Mouse (Mus musculus) hematopoietic stem cell, adult 5-6 weeks (primary cell): ENCODE measurements around the gene Disp2. TPM values are rescaled to one million over a fixed set of nuclear protein-coding genes. Genes with fewer than 3 reads are reported as not detected.
A peak's percentile ranks its signal among the peaks of the same experiment; 100 is the strongest.

Experiments
- ATAC-seq, 2 experiments: fragments of 125-278 bp in 1 of 2; replicated peaks in 1 of 2; 2 replicates each; pipeline ENCODE4 v1.8.0; 2016 to 2017; ENCODE audit warnings: inconsistent platforms in 2 of 2, mild to moderate bottlenecking in 2 of 2, moderate number of reproducible peaks in 2 of 2, low read depth in 1 of 2, moderate TSS enrichment in 1 of 2; ENCODE audit not compliant: low FRiP score in 2 of 2, poor library complexity in 2 of 2, severe bottlenecking in 2 of 2, insufficient read depth in 1 of 2, low TSS enrichment in 1 of 2
- total RNA-seq: library from RNA; stranded (forward); fragments of 172-1452, 232-1000 nt; gene quantifications from 2 replicates; pipeline ENCODE4 v1.2.3, GENCODE M21; 2017

Gene Disp2
- total RNA-seq, 1 experiment from 2014 or later = not detected

- ATAC-seq = no peak
Measured at GRCm38 (mm10) chr2:118751896-118752791, 27.4 kb upstream of the Disp2 start.

DNA sequence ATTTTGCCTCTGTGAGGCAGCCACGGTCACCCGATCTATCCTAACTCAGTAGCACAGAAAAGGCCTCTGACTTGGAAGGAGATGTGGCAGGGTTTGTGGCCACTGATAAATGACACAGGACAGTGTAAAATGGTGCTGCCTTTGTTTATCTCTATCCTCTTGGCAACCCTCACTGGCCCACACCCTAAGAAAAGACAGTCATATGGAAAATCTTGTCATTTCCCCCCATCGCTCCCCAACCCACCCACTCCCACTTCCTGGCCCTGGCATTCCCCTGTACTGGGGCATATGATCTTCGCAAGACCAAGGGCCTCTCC is 26.8 kb upstream of the Disp2 start:
- no peak for ATAC-seq

GRCm38 (mm10) chr2:118754143-118754542 is 25.4 kb upstream of the Disp2 start:
- ATAC-seq = no peak

GRCm38 (mm10) chr2:118755407-118755806 is 24.1 kb upstream of the Disp2 start:
- ATAC-seq = no peak

- no peak for ATAC-seq
Measured at GRCm38 (mm10) chr2:118756103-118756502, 23.4 kb upstream of the Disp2 start.

DNA sequence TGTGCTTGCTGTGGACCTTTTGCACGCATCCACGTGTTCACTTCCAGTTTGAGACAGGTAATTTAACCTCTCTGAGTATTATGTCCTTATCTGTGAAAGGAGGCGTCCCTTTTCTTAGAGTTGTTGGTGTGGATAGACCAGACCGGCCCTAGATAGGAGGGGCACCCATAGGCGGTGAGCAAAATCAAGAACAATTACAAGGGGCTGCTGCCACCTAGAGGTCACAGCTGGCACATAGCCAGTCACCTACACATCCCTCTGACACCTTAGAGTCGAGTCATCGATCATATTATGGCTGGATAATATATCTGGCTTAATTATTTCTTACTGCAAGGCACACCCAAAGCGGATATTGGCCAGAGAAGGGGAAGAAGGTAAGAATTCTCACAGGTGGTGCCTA is 19.7 kb upstream of the Disp2 start:
- peak; percentile 60 to 77; a peak in 3 of 4 replicates for ATAC-seq

- no peak for ATAC-seq
Measured at GRCm38 (mm10) chr2:118760311-118761025, 19.1 kb upstream of the Disp2 start.

DNA sequence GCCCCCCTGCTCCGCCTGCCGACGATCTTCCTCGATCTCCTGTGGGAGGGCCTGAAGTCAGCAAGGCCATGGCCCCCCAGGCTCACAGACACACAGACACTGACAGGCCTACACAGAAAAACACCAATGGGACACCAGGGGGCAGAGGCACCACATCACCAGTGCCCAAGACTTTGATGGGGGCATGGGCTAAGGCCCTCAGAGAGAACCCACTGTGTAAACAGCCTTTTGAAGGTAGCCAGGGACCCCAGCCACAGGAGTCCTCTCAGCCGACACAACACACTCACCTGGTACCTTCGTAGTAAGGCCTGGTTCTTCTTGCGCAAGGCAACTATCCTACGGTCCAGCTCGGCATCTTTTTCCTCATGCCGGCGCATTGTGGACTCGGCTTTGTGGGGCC is 18.2 kb upstream of the Disp2 start:
- no peak for ATAC-seq

DNA sequence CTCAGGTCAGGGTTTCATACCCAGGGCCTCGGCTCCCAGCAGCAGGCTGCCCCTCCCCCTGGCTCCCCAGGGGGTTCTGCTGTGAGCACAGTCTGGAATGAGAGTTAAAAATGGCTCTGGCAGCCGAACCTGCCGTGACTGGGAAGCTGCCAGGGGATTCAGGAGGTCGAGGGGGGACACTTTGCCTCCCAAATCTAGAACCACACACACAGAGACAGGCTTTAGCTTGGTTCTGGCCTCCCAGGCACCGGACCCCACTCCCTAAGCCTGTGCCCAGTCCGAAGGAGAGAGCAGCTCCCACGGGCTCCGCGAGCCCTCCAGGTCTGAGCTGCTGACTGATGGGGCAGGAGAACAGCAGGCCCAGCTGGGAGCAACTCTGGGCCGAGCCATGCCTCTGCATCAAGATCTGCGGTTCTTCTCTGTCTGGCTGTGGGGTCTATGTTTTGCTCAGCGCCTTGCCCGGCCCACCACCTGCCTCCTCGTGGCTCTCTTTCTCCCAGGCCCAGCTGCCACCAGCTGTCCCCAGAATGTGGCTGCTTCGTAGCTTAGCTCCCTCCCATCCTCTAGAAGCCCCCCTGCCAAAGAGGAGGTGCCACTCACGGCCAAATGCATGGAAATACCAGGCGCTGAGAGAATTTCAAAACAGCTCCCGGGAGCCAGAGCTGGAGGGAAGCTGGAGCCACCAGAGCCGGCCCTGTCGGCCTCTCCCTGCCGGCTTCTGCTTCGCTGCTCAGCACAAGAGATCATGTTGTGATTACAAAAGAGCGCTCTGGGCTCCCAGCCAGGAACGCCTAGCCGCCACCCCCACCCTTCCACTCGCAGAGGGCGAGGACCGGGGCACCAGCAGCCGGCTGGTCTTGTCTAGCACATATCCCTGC is 17.4 kb upstream of the Disp2 start, which contains the start of gene Ccdc9b:
Gene Ccdc9b (minus strand): TSS at position 756 of the 878 bp plus-strand sequence.
- ATAC-seq = peak; percentile 62 to 66

- ATAC-seq = no peak
Measured at GRCm38 (mm10) chr2:118762784-118763148, 16.8 kb upstream of the Disp2 start.

GRCm38 (mm10) chr2:118763469-118763868 is 16.1 kb upstream of the Disp2 start:
- ATAC-seq = no peak

DNA sequence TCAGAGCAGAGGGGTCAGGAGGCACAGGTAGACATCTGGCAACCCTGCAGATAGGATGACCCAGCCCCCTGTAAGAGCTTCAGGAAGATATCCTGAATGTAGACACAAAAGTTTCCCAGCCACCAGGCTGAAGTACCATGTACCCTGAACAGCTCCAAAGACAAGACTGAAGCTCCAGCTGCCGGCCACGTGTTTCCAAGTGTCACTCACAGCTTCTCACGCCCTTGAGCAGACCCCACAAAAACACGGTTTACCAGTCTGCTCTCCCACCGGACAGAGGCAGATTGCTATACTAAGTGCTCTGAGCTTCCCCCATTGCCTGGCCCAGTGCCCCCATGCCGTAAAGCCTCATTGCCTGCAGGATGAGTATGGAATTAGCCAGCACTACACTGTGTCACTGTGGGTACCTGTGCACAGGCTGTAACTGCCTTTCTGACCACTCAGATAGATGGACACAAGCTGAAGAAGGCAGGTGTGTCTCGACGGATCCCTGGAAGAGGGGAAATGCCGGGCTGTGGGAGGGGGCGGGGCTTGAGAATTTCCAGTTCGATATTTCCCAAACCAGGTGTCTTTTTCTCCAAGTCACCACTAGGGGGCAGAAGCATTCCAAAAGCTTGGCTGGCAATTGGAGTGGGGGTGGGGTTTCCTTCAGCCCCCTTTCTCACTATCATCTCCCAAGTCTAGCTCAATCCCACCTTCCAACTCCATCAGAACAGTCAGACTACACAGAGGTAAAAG is 15.3 kb upstream of the Disp2 start:
- no peak for ATAC-seq

GRCm38 (mm10) chr2:118764875-118765274 is 14.6 kb upstream of the Disp2 start:
- ATAC-seq = no peak

DNA sequence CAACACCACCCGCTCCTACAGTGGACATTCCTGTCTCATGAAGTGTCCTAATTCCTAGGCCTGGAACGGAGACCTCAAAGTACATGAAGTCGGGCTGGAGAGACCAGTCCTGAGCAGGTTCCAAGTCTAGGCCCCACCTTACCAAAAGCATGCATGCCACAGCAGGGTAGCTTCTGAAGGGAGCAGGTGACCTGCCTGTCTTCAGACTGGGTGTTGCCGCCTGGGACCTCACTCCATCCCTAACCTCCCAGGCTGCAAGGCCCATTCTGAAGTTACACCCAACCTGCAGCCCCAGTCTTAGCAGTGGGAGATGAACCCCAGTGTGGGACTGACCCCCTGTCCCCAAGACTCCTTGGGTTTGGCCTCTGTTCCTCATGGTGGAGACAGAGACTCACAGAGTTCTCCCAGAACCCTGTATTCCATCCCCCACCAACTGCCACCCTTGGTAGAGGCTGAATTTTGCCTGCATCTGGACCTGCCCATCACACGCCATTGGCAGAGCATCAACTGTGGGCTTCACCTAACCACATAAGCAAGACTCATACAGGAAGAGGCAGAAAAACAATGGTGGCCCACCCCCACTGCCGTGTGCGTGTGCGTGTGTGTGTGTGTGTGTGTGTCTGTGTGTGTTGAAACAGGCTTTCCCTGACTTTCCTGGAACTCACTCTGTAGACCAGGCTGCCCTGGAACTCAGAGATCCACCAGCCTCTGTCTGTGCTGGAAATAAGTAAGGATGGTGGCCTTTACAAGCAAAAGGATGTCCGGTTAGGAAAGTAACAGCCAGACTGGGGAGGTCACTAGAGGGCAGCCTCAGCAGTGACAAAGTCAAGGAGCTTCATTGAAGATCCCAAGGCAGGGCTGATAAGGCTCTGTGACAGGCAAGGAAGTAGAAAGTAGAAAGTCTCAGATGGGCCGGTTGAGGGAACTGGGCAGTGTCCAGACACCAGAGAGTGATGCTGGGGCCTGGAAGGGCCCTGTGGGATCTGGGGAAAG is 13.2 kb upstream of the Disp2 start:
- ATAC-seq = peak; percentile 12 to 40; a peak in 3 of 4 replicates

DNA sequence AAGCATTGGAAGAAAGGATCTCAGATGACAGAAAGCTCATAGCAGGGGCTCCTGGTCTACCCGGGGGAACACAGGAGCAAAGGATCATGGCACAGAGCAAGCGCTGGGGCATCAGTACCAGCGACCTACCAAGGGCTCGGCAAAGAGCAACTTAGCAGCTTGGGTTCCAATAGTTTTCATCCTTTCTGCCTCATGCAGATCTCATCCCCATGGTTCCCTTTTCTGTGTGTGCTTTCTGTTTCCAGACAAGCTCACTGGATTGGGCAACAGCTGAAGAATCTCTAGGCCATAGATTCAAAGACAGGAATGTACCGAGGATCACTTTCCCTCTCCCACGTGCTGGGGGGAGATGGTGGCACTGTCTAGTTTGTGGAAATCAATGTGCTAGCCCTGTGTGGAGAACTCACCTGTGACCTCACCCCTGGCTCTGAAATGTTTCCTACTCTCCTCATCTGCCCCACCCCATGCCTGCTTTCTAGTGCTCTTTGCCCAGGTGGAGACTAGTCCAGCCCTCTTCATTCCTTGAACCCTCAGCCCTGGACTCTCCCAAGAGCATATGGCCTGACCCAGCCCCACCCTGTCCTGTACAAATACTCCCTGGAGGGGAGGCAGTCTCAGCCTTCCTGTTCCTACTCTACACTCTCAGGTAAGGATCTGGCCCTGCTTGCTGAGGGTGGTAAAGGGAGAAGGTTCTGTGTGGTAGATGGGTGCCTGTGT is 7.2 kb upstream of the Disp2 start, which contains the start of gene Phgr1:
Gene Phgr1 (plus strand): TSS at position 612 of the 717 bp plus-strand sequence.
- no peak for ATAC-seq
